Mouse (Mus musculus): Measurements from ENCODE around the gene St3gal3. TPM values are rescaled to one million over a fixed set of nuclear protein-coding genes. Genes with fewer than 3 reads are reported as not detected.

The St3gal3 gene
- total and polyA plus RNA-seq, 3 experiments = 16.4 to 23.3 TPM; not detected in 1

DNA sequence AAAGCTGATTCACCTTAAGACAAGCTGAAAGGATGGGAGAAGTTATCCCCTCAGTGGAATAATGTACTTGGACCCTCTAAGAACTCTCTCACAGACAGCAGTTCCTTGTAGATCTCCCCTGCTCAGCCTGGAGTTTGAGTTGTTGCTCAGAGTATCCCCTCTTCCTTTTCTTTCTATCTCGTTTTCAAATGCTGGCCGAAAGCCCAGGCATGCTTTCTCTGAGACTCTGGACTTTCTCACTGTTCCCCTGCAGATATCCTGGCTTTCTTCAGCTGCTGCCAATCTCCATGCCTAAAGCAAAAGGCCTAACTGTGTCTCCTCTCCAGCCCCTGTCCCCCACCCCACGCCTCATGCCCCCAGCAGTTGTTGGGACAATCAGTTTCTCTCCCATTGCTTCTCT is 216.5 kb downstream of the St3gal3 start:
- Histone ChIP-seq H3K4me3 (ENCODE audit: control insufficient read depth in 1 of 2, insufficient read depth in 1 of 2, low read depth in 2 of 2, low read length in 2 of 2) (peak overlapping the region; percentile 34 to 42), H3K9ac (ENCODE audit: control insufficient read depth, low read depth, low read length, poor library complexity, severe bottlenecking) (peak overlapping the region; percentile 61), H3K36me3 (ENCODE audit: control insufficient read depth in 1 of 2, insufficient read depth in 2 of 2, low read length in 2 of 2) (peaks cover 0 to 35% of the 10 kb centered on the region in 2 experiments; a peak in 2 of 4 replicates), H3K27me3 (ENCODE audit: control insufficient read depth in 1 of 2, insufficient read depth in 2 of 2, low read length in 2 of 2) (no peaks in the 10 kb centered on the region), H3K27ac (ENCODE audit: control insufficient read depth, low read depth, low read length) (peak overlapping the region; percentile 80), H3K9me3 (replicated peaks; ENCODE audit: insufficient read depth, low read length) (no peaks in the 10 kb centered on the region), H3K79me2 (ENCODE audit: control insufficient read depth, insufficient read depth, low read length, poor library complexity) (peaks cover 16% of the 10 kb centered on the region), H3K4me1 (ENCODE audit: control insufficient read depth in 1 of 2, insufficient read depth in 2 of 2, low read length in 2 of 2) (peaks cover 16 to 41% of the 10 kb centered on the region in 2 experiments)
- peak; percentile 75 for DNase-seq (ENCODE audit: low read depth, low spot score)
- TF ChIP-seq TBP (IDR thresholded peaks at IDR 0.05; ENCODE audit: low read depth, low read length) (no peak), MYC (IDR thresholded peaks at IDR 0.05; ENCODE audit: low read depth, low read length) (peak; percentile 62), MAX (IDR thresholded peaks at IDR 0.05; ENCODE audit: low read length) (0 out of 2 replicates have a peak, but pooled peaks have one; percentile 14), MXI1 (IDR thresholded peaks at IDR 0.05; ENCODE audit: low read depth, low read length) (peak; percentile 52; the same call in 1 of the 2 replicates)

GRCm38 (mm10) chr4:117917847-117918246 is 216.9 kb downstream of the St3gal3 start:
- Histone ChIP-seq H3K27ac (ENCODE audit: control insufficient read depth, low read depth, low read length) (peak overlapping the region; percentile 80), H3K36me3 (ENCODE audit: control insufficient read depth in 1 of 2, insufficient read depth in 2 of 2, low read length in 2 of 2) (peaks cover 0 to 38% of the 10 kb centered on the region in 2 experiments; a peak in 2 of 4 replicates), H3K9ac (ENCODE audit: control insufficient read depth, low read depth, low read length, poor library complexity, severe bottlenecking) (peak overlapping the region; percentile 61), H3K27me3 (ENCODE audit: control insufficient read depth in 1 of 2, insufficient read depth in 2 of 2, low read length in 2 of 2) (no peaks in the 10 kb centered on the region), H3K4me1 (ENCODE audit: control insufficient read depth in 1 of 2, insufficient read depth in 2 of 2, low read length in 2 of 2) (peaks cover 16 to 45% of the 10 kb centered on the region in 2 experiments), H3K4me3 (ENCODE audit: control insufficient read depth in 1 of 2, insufficient read depth in 1 of 2, low read depth in 2 of 2, low read length in 2 of 2) (peak overlapping the region; percentile 34 to 42), H3K79me2 (ENCODE audit: control insufficient read depth, insufficient read depth, low read length, poor library complexity) (peaks cover 20% of the 10 kb centered on the region), H3K9me3 (replicated peaks; ENCODE audit: insufficient read depth, low read length) (no peaks in the 10 kb centered on the region)
- DNase-seq (ENCODE audit: low read depth, low spot score) = peak; percentile 67
- TF ChIP-seq BHLHE40 (IDR thresholded peaks at IDR 0.05; ENCODE audit: borderline replicate concordance, low read depth, low read length) (no peak), CHD1 (IDR thresholded peaks at IDR 0.05; ENCODE audit: low read depth, low read length) (peak; percentile 63; the same call in 1 of the 2 replicates), UBTF (IDR thresholded peaks at IDR 0.05; ENCODE audit: borderline replicate concordance, insufficient read depth, low read depth, low read length) (no peak), EP300 (IDR thresholded peaks at IDR 0.05; ENCODE audit: low read depth in 1 of 2, low read length in 2 of 2) (no peak; a peak in 1 of 4 replicates), GABPA (IDR thresholded peaks at IDR 0.05; ENCODE audit: low read depth, low read length) (no peak), MAX (IDR thresholded peaks at IDR 0.05; ENCODE audit: low read length) (0 out of 2 replicates have a peak, but pooled peaks have one; percentile 9), MYC (IDR thresholded peaks at IDR 0.05; ENCODE audit: low read depth, low read length) (no peak), MXI1 (IDR thresholded peaks at IDR 0.05; ENCODE audit: low read depth, low read length) (no peak), GATA1 (IDR thresholded peaks at IDR 0.05; ENCODE audit: low read depth, low read length) (no peak), NELFE (IDR thresholded peaks at IDR 0.05; ENCODE audit: low read depth, low read length) (0 out of 2 replicates have a peak, but pooled peaks have one; percentile 12), RAD21 (IDR thresholded peaks at IDR 0.05; ENCODE audit: low read depth, low read length) (no peak), MEF2A (IDR thresholded peaks at IDR 0.05; ENCODE audit: extremely low read depth, insufficient replicate concordance, low read depth, low read length, poor library complexity, severe bottlenecking) (no peak), ETS1 (IDR thresholded peaks at IDR 0.05; ENCODE audit: low read depth, low read length) (peak; percentile 5; the same call in 1 of the 2 replicates), TAL1 (IDR thresholded peaks at IDR 0.05; ENCODE audit: low read length) (no peak), MAFK (IDR thresholded peaks at IDR 0.05; ENCODE audit: borderline replicate concordance, low read depth, low read length) (peak; percentile 73; the same call in 1 of the 2 replicates), POLR2AphosphoS5 (IDR thresholded peaks at IDR 0.05; ENCODE audit: borderline replicate concordance, low read depth, low read length) (no peak)
